Mouse (Mus musculus) right cerebral cortex, adult 18-20 months (tissue): Measurements from ENCODE around the gene Mgat3.

Experiments
- DNase-seq: peaks from one replicate; pipeline ENCODE4 v3.0.0; 2022; ENCODE audit warnings: mixed read lengths

Gene Mgat3

DNA sequence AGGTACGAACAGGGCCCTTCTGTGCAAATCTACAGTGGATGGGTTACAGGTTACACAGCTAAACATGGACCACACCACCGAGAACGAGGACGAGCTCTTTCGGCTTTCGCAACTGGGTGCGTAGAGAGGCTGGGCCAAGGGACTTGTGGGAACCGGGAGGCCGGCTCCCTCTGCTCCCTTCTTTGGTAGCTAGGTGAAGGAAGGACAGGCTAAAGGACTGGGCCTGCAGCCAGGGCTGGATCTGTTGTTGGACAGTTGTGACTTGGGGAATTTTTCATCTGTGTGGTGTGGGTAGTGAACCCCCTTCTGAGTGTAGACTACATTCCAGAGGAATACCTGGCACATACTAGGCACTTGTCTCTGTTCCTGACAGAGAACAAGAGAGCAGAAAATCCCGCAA is 20.9 kb upstream of the Mgat3 start:
- no peak for DNase-seq

DNA sequence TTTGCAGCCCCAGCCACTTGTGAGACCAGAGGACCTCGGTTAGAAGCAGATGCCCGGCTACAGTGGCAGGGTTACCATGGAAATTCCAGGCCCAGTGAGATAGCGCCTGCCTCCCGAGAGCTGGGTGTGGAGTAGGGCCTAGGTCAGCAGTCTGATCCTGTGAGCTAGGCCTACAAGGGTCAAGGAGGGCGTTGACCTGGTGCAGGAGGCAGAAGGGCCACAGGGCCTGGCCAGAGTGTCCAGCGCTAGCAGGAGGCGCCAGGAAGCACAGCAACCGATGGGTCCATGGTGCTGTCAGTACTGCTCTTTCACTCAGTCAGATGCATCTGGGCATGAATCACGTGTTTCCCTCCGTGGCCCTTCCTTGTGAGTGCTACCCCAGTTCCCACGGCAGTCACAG is 19.8 kb upstream of the Mgat3 start:
- DNase-seq, result no peak

DNA sequence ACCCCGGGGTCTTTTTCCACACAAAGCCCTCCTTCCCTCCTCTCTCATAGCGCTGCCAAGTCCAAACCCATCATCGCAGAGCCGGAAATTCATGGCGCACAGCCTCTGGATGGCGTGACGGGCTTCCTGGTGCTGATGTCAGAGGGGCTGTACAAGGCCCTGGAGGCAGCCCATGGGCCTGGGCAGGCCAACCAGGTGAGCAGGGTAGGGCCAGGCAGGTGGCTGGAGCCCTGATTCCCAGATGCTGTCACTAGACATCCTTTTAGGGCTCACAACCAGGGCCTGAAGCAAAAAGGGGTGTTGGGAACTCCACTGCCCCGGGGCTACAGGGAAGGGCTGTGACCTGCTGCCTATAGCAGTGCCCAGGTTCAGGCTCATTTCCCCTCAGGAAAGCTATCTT is 17.8 kb upstream of the Mgat3 start:
- DNase-seq, result no peak

DNA sequence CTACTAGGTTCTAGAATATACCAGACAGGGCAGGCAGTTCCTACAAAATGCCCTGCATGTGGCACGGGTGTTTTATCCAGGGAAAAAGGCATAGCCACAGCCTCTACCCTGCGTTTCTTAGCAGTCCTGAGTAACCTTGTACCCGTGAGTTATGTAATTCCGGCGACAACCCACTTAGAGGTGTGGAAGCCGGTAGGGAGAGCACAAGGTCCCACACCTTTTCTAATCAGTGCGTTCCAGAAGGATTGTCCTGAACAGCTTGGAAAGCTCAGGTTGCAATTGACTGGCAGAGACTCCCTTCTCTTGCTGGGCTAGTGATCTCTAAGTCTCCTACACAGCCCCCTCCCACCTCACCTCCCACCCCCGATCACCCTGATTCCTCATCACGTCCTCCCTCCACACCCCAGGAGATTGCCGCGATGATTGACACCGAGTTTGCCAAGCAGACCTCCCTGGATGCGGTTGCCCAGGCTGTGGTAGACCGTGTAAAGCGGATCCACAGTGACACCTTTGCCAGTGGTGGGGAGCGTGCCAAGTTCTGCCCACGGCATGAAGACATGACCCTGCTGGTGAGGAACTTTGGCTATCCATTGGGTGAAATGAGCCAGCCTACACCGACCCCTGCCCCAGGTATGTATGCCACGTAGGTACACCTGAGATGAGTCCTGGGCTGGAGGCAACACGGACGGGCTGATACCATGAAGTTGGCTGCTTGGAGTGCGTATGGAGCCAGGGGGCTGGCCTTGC is 16.2 kb upstream of the Mgat3 start:
- no peak for DNase-seq

DNA sequence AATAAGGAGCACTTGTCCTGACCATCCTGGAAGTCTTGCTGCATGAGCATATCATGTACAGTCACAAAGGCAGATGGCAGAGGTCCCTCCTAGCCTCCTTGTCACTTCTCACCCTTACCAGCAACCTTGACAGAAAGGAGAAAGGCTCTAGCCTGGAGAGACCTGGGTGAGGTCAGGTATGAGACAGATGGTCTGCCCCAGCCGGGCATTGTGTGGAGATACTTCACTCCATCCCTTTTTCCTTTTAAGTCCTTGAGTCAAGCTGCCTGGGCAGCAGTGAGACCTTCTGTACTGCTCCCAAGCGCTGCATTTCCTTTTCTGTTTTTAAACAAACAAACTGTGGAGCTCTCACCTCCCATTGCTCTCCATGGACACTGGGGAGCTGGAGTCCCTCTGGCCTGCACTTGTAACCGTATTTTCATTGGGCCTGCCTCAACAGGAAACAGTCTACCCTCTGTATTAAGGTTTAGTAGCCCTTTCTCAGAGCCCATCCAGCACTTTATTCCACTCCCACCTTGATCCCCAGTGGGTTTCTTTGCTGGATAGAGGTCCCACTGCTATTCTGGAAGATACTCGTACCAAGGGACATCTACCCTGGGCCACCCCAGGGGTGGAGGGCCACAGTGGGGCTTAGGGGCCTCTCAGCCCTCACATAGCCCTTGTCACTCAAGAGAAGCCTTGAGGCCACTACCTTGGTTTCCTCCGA is 15.4 kb upstream of the Mgat3 start:
- no peak for DNase-seq

DNA sequence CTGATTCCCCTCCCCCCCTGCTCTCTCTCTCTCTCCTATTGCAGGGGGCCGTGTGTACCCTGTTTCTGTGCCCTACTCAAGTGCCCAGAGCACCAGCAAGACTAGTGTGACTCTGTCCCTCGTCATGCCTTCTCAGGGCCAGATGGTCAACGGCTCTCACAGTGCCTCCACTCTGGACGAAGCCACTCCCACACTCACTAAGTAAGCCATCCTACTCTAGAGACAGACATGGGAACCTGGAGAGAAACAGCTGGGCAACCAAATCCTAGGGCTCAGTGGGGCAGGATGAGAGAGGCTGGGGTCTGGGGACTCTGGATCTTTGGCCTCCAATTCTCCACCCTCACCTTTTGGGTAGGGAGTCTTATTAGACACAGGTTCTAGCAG is 14.8 kb upstream of the Mgat3 start:
- no peak for DNase-seq

DNA sequence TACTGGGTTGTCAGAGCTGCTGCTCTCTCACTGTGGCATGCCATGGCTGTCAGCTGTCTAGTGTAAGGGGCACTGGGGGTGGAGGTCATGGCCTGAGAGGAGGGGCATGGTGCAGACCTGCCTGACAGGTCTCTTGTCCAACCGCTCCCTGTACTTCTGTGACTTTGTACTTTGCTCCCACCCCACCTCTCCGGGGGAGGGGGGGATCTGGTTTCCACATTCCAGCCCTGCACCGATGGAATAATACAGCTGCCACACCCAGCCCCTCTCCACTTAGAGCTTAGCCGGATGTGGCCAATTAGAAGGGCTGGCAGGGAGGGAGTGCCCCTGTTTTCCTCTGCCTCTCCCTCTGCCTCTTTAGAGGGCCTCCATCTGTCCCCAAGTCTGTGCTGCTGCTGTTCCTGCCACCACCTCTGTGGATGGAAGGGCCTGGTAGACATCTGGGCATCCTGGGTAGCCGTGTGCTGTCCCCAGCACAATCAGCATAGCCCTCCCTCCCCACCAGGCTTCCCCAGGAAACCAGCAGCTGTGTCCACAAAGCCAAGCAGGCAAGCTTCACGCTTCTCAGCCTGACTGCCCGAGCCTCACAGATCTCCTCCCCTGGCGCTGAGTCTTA is 14.1 kb upstream of the Mgat3 start:
- DNase-seq, result no peak

DNA sequence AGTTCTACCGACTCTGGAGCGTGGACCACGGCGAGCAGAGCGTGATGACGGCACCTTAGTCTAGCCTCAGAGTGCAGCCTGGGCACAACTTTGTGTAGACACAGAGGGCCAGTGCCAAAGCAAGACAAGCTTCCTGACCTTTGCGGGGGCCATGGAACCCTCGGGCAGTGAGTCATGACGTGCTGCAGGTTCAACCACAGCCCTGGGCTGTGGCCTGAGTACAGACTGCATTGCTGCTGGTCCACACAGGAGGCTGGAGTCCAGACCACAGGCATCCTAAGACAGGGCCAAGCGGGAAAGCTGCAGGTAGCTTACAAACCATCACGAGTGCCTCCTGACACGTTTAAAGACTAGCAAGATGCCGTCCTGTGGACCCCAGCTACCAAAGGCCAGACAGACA is 13.3 kb upstream of the Mgat3 start:
- DNase-seq, result no peak

DNA sequence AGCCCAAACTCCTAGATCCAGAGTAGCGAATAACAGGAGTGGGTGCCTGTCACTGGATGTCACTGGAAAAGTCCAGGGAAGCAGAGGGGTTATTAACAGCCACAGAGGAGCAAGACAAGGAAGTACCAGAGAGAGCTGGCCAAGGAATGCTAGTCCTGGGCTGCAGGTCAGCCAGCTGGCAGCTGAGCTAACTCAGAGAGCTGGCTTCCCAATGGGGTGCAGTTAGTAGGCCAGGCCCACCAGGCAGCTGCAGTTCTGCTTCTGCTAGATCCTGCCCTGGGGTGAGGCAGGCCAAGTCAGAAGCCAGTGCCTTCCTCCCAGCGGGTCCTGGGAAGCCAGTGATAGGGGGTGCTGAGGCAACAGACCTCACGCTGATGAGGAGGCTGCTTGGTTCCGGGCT is 12.8 kb upstream of the Mgat3 start:
- DNase-seq, result no peak

DNA sequence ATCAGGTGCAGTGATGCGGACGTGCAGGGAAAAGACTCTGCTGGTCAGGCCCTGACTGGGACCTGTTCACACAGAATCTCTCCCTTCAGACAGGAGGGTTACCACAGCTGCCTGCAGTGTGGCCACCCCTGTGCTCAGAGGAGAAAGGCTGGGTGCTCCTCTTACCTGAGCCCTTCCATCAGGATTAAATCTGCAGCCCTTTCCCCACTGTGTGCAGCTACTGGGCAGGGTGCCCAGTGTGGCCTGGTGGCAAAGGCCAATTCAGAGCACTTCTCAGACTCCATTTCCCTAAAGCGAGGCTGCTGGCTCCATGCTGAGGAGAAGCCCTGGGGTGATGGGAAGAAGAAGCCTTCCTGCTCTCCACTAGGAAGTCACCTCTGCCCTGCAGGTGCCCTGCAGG is 12.3 kb upstream of the Mgat3 start:
- DNase-seq, result no peak

DNA sequence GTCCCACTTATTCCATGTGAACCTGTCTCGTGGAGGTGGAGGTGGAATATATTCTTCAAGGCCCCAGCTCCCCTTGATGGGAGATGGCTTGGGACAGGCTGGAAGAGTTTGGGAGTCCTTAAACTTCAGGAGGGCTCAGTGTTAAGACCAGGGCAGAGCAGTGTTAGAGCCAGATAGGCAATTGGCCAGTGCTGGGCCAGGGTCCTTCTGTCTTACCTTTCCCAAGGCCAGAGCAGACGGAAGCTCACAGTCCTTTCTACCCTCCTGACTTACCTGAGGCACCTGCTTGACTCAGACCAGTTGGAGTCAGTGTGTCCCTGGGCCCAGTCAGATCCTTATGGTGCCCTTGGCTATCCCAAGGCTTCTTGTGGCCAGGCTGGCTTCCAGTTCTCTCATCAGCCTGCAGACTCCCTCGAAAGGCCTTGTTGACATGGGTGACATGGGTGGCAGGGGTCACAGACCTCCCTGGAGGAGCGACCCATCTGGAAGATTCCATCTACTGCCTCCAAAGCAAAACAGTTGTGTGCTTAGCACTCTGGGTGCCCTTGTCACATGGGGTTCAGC is 11.0 kb upstream of the Mgat3 start:
- no peak for DNase-seq

DNA sequence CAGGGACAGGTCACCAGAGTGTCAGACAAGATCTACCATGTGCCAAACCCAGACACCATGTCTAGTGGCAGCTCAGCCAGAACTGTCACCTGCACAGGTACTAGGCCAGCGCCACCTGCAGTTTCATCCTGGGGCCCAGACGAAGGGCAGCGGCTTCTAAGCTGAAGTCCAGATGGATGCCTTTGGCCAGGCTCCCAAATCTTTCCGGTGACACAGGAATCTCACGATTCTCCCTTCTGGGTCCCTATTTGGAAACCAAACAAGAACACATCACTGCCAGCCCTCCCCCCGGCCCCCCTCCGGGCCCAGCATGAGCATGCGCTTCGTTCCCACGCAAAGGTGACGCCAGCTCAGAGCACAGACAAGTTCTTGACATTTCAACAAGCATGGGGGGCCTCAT is 10.2 kb upstream of the Mgat3 start:
- DNase-seq, result peak; percentile 60

DNA sequence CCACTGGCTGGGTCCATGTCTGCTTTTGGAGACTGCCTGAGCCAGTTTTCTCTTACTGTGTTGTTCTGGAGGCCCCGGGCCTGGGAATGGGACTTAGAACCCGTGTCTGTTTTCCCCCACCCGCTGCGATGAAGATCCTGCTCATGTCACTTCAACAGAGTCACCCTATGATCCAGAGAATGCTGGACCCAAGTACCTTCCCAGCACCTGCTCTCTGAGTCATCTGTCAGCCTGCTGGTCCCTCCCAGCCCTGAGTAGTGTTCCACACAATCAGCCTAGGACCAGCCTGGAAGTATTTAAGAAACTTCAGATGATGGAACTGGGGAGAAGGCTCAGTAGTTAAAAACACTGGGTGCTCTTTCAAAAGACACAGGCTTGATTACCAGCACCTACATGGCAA is 9.8 kb upstream of the Mgat3 start:
- no peak for DNase-seq

DNA sequence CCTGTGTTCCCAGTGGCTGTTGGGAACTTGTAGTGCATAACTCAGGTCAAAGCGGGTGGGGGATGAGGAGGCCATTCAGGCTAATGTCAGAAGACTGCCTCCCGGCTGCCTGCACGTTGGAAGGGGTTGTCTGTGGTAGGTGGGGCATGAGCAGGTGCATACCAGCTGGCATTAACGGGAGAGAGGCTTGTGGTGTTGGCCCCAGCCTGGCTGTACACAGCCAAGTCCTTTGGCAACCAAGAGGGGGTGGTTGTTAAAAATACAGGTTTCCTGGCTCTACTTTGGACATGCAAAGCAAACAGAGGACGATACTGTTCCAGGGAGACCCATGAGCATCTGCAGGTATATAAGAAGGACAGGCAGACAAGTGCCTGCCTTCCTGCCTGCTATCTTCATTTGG is 8.1 kb upstream of the Mgat3 start:
- DNase-seq, result no peak

DNA sequence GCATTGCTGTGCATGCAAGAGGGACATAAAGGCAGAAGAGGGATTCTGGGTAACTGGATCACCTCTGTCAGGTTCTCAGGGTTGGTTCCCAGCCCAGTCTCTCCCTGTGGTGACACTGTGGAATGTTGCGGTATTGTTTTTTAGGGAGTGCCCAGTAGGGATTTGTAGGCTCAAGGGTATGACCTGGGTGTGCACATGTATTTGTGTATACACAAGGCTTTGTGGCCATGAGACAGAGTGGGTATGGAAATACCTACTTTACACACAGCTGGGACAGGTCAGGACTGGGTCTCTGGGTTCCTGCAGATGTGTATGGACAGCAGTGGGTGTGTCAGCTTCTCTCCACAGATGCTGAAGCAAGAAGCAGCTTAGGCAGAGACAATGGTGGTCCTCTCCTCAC is 4.0 kb upstream of the Mgat3 start:
- no peak for DNase-seq

DNA sequence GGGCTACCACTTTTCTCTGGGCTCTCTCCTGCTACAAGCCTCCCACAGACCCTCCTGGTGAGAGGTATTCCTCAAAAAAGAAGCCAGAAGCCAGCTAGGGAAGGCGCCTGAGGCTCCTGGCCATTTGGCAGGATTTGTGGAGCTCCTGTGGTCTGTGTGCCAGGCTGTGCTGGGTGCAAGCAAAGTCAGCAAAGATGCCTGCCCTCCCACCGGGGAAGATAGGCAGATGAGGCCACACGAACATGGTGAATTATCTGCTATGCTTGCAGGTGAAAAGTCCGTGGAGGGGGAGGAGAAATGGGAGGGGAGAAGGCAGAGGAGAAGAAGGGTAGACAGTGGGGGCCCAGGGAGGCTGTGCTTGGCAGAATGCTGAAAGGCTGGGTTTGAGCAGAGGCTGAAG is 3.2 kb upstream of the Mgat3 start:
- no peak for DNase-seq

DNA sequence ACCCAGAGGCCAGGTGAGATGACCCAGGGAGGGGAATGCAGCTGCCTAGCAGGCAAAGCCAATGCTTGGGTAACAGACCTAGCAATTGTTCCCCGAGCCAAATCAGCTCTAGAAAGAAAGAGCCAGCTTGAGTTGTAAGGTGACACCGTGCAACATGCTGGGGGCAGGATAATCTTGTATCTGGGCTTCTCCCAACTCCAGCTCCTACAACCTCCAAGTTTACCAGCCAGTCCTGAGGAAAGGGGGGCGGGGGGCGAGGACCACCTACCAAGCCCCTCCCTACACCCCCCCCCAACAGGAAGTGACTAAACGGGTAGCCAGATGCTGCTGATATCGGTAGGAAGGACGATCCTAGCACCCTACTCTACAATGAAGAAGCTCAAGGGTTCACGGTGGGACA is 2.2 kb upstream of the Mgat3 start:
- no peak for DNase-seq

DNA sequence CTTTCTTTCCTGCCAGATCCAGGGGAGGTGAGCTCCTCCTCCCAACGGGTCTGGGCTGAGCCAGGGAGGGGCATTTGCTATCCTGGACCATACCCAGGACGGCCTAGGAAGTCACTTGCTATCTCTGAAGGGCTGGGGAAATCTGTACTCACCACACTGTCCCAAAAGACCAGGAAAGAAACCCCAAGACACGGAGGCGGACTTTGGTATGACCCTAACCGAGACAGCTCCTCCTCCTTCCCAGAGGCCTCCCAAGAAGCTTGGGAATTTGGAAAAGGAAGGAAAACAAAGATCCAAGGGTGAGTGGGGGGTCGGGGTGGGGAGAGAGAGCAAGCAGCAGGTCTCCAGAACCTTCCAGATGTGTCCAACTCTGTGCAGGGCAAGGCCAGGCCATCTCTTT is 1.7 kb upstream of the Mgat3 start:
- DNase-seq, result no peak

DNA sequence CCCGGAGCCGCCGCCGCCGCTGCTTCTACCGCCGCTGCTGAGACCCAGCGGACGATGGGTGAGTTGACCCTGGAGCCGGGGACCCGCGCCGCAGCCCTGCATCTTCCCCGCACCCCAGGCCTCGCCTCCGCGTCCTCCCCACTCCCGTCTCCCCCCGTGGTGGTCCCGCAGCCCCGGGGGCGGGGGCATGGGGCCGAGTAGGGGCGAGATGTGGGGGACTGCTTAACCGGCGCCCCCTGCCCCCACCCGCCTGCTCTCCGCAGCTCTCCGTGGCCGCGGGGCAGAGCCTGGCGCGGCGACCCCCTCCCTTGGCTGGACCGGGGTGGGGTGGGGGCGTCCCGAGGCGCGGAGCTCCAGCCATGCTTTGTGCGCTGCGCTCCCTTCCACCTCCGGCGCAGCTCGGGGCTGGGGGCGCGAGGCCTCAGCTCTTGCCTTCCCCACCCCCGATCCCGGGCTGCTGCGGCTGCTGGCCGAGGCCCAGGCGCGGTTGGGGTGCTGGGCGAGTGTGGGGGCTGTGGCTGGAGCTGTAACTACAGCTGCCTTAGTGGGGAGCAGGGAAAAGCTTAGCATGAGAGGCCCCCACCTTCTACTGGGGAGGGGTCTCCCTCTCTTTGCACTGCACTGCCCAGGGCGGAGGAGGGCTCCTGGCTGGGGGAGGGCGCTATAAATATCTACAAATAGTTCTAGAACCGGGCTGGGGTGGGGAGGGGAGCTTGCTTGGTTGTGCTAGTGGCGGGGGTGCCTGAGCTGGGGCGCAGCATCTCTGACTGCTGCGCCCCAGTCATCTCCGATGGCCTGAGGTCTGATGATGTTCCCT is 468 bp downstream of the Mgat3 start:
- peak; percentile 78 for DNase-seq

DNA sequence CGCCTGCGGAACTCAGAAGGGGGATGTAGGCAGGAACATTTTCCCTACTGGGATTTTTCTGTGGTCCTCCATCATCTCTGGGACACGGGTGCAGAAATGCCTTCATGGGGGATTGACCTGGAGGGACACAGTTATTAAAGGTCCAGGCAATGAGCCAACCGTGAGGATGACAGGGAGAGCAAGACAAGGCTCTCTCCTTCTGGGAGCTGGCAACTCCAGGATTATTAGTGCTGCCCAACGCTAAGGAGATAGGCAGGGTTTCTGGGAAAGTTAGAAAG is 1.0 kb downstream of the Mgat3 start:
- no peak for DNase-seq

DNA sequence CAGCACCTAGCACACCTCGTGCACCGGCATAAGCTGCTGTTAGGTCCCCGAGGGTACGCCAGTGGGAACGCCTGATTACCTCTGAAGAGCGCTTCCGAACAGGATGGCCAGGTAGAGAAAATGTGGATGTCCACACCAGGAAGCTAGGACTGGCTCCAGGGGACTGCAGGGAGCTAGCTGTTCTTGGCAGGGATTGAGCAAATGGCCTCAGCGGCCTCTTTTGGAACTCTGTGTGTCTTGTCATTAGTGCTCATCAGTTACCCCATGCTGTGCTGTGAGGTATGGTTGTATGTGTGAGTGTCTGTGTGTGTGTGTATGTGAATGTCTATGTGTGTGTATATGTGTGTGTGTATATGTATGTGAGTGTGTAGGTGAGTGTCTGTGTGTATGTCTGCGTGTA is 1.8 kb downstream of the Mgat3 start:
- DNase-seq, result no peak

DNA sequence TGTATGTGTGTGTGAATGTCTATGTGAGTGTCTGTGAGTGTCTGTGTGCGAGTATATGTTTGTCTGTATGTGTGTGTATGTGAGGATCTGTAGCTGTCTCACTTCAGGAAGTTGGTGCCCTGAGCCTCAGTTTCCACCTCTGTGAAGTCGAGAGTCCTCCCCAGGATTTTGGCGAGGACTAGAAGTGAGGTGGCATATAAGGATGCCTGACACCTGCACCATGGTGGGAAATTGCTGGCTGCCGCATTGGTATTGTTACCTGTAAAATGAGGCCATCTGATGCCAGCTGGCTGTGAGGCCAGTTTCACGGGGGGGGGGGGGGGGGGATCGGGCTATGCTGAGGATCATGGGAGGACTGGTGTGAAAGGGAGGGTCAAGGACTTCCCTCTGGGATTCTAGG is 2.2 kb downstream of the Mgat3 start:
- DNase-seq, result no peak

DNA sequence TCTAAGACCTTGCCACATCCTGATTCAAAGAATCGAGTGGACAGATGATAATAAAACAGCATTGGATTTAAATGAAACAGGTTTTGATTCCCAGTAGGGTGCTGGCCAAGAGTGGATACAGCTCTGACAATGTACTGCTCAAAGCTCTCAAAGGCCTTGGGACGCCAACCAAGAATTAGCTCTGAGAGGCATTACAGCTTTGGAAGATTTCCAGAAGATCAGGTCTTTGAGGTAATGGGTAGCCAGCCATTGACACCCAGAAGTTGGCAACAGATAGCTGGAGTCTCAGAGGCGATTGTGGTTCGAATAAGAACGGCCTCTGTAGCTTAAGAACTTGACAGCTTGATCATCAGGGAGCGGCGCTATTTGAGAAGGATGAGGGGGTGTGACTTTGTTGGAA is 8.0 kb downstream of the Mgat3 start:
- DNase-seq, result no peak
